Mouse (Mus musculus): ENCODE data around the gene Nudt16.

DNA sequence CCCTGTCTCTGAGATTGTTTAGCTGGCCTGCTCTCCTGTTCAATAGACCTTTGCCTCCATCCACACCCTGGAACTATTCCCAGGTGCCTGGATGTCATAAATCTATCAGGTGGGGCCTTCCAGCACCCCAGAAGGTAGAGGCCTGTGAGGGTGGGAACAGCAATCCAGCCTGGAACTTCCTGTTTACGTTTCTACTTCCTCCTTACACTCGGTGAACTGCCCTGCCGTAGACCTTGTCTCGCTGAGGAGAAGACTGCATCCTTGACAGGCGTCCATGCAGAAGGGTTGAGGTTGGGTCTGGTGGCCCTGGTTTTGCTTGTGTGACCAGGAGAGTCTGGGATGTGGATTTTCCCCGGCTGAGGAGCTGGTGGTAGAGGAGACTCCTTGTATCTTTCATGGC lies 7.6 kb upstream of the Nudt16 start:
- TF ChIP-seq CTCF (IDR thresholded peaks at IDR 0.05; ENCODE audit: low read depth) (no peak), EP300 (IDR thresholded peaks at IDR 0.05; ENCODE audit: low read depth) (no peak)
